Mouse (Mus musculus): Measurements from ENCODE around the gene Cyren. TPM values are rescaled to one million over a fixed set of nuclear protein-coding genes. Genes with fewer than 3 reads are reported as not detected.

Cyren gene
- polyA plus RNA-seq, 1 experiment from 2014 or later: 12.1 TPM

DNA sequence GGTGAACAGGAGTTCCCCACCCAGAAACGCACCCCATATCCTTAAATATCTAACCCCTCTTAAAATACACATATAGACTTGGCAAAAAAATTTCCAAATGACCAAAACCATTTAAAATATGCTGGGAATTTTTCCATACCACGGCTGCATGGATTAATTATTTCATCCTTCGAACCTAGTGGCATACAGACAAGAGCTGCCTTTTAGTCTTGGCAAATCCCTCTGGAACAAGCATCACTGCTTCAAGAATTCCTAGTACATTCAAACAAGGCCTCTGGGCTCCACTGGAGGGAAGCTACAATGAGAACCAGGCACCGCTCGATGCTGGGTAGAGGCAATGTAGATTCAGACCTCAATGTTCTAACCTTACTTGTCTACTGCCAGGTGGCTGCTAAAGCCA, 7.1 kb downstream of the Cyren start:
- no peak overlapping the region for H3K9ac ChIP-seq
- H3K4me1 ChIP-seq: no peaks in the 10 kb centered on the region
- H3K27me3 ChIP-seq: no peaks in the 10 kb centered on the region
- no peak overlapping the region for H3K4me3 ChIP-seq
- peaks cover 11% of the 10 kb centered on the region; the same call in 1 of the 2 replicates for H3K36me3 ChIP-seq (ENCODE audit: poor library complexity, severe bottlenecking)
- H3K9me3 ChIP-seq (replicated peaks): no peaks in the 10 kb centered on the region
- WGBS: 83% methylated on average over 5 of the region's 5 CpGs
- H3K27ac ChIP-seq: no peak overlapping the region
- H3K4me2 ChIP-seq: no peak overlapping the region
- no peak for ATAC-seq

DNA sequence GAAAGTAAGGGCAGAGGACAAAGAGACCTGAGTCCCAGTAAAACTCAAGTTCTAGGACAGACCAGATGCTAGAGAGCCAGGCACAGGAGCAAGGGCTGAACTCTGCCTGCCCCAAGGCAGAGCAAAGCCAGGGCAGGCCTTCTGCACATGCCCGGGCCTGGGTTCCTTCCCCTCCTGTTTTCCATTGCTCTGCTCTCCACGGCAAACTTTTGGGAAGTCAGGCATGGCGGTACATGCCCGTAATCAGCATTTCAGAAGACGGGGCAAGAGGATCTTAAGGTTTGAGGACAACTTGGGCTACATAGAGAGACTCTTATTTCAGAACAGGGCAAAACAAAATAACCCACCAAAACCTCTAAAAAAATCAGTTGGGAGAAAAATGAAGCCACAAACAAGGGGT, 7.7 kb downstream of the Cyren start:
- no peaks in the 10 kb centered on the region for H3K27me3 ChIP-seq
- no peaks in the 10 kb centered on the region for H3K9me3 ChIP-seq (replicated peaks)
- no peak for ATAC-seq
- no peak overlapping the region for H3K4me2 ChIP-seq
- no peak overlapping the region for H3K4me3 ChIP-seq
- H3K9ac ChIP-seq: no peak overlapping the region
- H3K36me3 ChIP-seq (ENCODE audit: poor library complexity, severe bottlenecking): peaks cover 11% of the 10 kb centered on the region; the same call in 1 of the 2 replicates
- H3K4me1 ChIP-seq: no peaks in the 10 kb centered on the region
- no peak overlapping the region for H3K27ac ChIP-seq
- WGBS: 88% methylated on average over 5 of the region's 5 CpGs

DNA sequence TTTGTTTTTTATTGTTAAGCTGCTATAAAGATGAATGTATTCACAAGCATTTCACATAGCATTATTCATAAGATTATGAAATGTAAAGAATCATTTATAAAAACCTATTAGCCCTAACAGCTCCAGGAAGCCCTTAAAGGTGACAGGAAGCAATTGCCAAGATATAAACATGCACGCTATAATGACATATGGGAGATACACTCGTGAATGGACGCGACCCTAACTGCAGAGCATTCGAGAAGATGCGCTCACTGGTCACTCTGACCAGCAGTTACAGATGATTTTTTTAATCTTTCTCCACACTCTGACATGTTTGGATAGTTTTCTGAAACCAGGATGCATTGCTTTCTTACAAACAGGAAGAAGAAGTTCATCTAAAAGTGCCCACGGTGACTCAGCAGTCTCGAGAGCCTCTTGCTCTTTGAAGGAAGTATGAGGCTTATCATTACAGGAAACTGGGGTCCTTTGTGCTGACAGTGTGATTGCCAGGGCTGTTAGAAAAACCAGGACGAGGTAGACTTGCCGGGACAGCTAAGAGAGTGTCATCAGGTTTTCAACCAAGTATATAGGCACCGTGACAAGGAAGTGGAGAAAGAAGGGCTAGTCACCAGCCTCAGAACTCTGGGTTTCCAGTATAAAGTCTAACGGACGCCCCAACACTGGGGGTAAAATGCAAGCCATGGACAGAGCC, 8.5 kb downstream of the Cyren start:
- Histone ChIP-seq H3K36me3 (ENCODE audit: poor library complexity, severe bottlenecking) (peaks cover 9% of the 10 kb centered on the region; the same call in 1 of the 2 replicates), H3K4me1 (no peaks in the 10 kb centered on the region), H3K4me2 (no peak overlapping the region), H3K9me3 (replicated peaks) (no peaks in the 10 kb centered on the region), H3K9ac (no peak overlapping the region), H3K27ac (no peak overlapping the region), H3K27me3 (no peaks in the 10 kb centered on the region), H3K4me3 (no peak overlapping the region)
- WGBS: 89% methylated on average over 13 of the region's 13 CpGs
- no peak for ATAC-seq

DNA sequence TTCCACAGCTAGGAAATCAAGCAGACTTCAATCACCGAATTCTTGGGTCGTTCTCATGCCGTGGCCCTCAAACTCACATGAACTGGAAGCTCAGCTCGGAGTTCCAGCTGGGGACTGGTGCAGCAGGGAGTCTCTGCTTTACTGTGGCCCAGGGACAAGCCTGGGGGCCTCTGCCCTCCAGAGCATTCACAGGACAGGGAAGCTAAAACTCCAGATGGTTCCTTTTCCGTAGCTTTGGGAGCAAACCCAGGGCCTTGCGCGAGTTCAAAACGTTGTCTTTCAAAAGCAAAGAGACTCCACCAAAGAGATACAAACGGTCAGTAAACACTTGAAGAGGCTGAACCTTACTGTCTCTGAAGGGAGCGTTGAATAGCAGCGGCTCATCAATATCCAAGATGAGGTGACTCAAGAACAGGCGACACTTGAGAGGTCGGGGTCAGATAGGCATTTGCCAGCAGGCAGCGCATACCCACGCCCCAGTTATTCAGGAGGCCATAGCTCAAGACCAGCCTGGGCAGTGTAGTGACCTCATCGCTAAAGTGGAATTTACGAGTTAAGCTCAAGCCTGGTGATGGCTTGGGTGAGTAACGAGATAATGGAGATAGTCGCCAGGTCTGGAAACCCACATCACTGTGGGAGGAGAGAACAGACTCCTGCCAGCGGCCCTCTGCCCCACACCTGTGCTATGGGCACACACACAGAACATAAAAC, 9.2 kb downstream of the Cyren start:
- Histone ChIP-seq H3K4me2 (no peak overlapping the region), H3K9me3 (replicated peaks) (no peaks in the 10 kb centered on the region), H3K27me3 (no peaks in the 10 kb centered on the region), H3K36me3 (ENCODE audit: poor library complexity, severe bottlenecking) (0 out of 2 replicates have a peak, but pooled peaks cover 2% of the 10 kb centered on the region), H3K9ac (no peak overlapping the region), H3K4me3 (no peak overlapping the region), H3K4me1 (no peaks in the 10 kb centered on the region), H3K27ac (no peak overlapping the region)
- ATAC-seq: no peak
- 91% methylated on average over 20 of the region's 20 CpGs for WGBS

DNA sequence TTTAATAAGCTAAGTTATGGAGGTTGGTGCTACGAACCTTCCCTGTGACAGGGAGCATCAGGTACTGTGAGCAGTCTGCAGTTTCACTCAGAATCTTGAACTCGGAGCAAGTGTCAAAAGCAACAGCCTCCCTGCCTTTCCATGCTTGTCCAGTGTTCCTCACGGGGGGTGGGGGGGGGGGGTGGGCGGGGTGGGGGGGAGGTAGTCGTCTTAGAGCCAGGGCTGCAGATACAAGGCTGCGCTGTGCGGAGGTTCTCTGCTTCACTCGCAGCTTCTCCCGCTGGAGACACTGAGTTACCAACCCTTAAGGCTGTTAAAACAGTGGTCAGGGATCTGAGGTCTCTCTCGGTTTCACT, 9.9 kb downstream of the Cyren start:
- Histone ChIP-seq H3K4me3 (no peak overlapping the region), H3K27me3 (no peaks in the 10 kb centered on the region), H3K36me3 (ENCODE audit: poor library complexity, severe bottlenecking) (no peaks in the 10 kb centered on the region), H3K4me1 (no peaks in the 10 kb centered on the region), H3K27ac (no peak overlapping the region), H3K9ac (no peak overlapping the region), H3K4me2 (no peak overlapping the region), H3K9me3 (replicated peaks) (no peaks in the 10 kb centered on the region)
- no peak for ATAC-seq
- 84% methylated on average over 8 of the region's 10 CpGs for WGBS

DNA sequence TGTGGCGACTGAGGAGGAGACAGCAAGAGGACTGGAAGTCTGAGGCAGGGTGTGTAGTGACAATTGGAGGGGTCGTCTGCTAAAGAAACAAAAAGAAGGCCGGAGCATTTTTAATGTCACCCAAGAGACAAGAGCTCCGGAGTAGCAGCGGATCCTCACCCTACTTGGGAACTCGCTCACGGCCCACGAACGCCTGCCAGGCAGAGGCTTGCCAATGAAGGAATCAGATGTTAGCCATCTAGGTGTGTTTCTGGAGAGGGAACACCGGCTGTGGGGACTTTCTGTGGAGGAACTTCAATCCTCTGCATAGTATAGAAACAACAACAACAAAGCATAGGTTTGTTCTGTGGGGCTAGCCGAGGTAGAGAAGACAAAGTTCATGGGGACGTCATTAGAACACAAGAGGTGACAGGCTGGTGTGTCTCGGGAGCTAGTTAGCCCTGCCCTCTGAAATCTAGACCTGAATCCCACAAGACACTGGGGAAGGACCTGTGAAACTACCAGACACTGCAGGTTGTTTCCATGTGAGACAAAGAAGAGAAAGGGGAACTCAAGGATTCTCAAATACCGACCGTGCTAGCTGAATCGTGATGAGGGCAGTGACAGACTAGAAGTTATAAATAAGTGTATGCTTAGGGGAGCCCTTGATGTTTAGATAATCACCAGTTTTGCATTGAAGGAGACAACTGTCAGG, 10.4 kb downstream of the Cyren start:
- no peak overlapping the region for H3K4me3 ChIP-seq
- H3K4me1 ChIP-seq: no peaks in the 10 kb centered on the region
- H3K9me3 ChIP-seq (replicated peaks): no peaks in the 10 kb centered on the region
- no peaks in the 10 kb centered on the region for H3K27me3 ChIP-seq
- WGBS: 85% methylated on average over 16 of the region's 16 CpGs
- no peak for ATAC-seq
- H3K4me2 ChIP-seq: no peak overlapping the region
- H3K9ac ChIP-seq: no peak overlapping the region
- H3K36me3 ChIP-seq (ENCODE audit: poor library complexity, severe bottlenecking): no peaks in the 10 kb centered on the region
- H3K27ac ChIP-seq: no peak overlapping the region

DNA sequence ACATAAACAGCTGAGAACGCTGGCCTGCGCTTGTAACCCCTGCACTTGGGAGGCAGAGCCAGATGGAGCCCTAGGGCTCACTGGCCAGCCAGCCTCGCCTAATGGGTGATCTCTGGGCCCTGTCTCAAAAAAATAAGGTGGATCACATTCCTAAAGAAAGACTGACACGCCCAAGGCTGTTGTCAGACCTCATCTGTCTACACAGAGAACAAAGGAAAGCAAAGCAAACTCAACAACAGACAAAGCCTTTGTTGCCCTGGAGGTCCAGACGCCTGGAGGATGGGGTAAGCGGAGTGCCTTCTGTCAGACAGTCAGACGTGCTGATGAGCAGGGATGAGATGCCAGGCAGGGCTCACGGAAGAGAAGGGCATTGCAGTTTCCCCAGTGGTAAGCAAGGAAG, 11.1 kb downstream of the Cyren start:
- Histone ChIP-seq H3K36me3 (ENCODE audit: poor library complexity, severe bottlenecking) (no peaks in the 10 kb centered on the region), H3K27me3 (no peaks in the 10 kb centered on the region), H3K9me3 (replicated peaks) (no peaks in the 10 kb centered on the region), H3K27ac (no peak overlapping the region), H3K4me2 (no peak overlapping the region), H3K4me3 (no peak overlapping the region), H3K4me1 (no peaks in the 10 kb centered on the region), H3K9ac (no peak overlapping the region)
- 48% methylated on average over 8 of the region's 8 CpGs for WGBS
- no peak for ATAC-seq

DNA sequence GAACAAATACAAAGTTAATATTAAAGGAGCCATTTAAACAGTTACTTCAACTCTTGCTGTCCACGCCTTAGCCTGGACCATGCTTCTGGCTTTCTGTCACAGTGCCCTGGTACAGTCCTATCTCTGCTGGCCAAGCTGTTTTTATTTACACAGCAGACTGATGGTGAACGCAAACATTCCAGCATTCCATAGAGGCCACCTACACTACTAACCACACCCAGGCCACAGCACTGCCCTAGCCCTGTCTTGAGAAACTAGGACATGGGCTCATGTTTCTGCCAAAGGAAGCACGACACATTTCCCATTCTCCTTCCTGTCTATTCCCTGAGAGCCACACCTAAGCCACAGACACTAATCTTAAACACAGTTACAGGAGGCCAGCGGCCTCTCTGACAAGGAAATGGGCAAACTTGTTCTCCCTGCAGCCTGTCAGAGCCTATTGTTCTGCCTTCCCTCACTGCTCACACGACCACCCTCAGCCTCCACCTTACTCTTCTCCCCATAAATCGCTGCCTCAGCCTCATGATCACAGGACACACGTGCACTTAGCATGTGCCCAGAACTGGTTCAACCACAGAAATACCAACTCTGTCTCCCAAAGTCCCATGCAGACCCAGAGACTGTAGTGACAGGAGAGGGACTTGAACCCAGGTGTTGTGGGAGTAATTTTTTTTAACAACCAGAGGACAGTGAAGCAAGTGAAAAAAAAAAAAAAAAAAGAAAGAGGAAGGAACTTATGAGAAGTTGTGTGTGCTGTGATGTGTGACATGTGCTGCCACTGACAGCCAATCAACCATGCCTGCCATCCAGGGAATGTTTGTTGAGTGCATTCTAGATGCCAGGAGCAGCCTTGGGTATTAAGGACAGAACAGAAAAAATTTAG, 11.9 kb downstream of the Cyren start:
- no peak for ATAC-seq
- Histone ChIP-seq H3K4me1 (no peaks in the 10 kb centered on the region), H3K9me3 (replicated peaks) (no peaks in the 10 kb centered on the region), H3K27ac (no peak overlapping the region), H3K27me3 (no peaks in the 10 kb centered on the region), H3K36me3 (ENCODE audit: poor library complexity, severe bottlenecking) (no peaks in the 10 kb centered on the region), H3K9ac (no peak overlapping the region), H3K4me3 (no peak overlapping the region), H3K4me2 (no peak overlapping the region)
- 74% methylated on average over 7 of the region's 7 CpGs for WGBS

DNA sequence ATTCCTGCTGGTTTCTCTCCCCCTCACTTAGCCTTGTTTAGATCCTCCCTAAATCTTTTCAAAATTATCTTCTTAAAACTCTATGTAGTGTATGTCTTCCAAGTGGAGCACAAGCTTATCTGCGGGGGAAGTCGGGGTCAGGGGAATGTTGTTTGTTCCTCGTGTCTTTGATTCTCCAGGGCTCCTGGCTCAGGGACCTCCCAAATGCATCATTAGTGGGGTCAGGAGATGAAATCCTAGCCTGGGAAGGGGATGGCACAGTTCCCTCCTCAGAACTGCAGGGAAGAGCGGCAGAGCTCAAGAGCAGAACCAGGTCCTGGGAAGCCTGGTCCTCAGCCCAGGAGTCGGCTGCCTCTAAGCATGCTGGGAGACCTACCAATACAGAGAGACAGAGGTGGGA, 12.6 kb downstream of the Cyren start:
- Histone ChIP-seq H3K4me3 (no peak overlapping the region), H3K4me2 (no peak overlapping the region), H3K4me1 (no peaks in the 10 kb centered on the region), H3K9ac (no peak overlapping the region), H3K27me3 (no peaks in the 10 kb centered on the region), H3K36me3 (ENCODE audit: poor library complexity, severe bottlenecking) (no peaks in the 10 kb centered on the region), H3K9me3 (replicated peaks) (no peaks in the 10 kb centered on the region), H3K27ac (no peak overlapping the region)
- WGBS: 84% methylated on average over 5 of the region's 5 CpGs
- ATAC-seq: no peak

DNA sequence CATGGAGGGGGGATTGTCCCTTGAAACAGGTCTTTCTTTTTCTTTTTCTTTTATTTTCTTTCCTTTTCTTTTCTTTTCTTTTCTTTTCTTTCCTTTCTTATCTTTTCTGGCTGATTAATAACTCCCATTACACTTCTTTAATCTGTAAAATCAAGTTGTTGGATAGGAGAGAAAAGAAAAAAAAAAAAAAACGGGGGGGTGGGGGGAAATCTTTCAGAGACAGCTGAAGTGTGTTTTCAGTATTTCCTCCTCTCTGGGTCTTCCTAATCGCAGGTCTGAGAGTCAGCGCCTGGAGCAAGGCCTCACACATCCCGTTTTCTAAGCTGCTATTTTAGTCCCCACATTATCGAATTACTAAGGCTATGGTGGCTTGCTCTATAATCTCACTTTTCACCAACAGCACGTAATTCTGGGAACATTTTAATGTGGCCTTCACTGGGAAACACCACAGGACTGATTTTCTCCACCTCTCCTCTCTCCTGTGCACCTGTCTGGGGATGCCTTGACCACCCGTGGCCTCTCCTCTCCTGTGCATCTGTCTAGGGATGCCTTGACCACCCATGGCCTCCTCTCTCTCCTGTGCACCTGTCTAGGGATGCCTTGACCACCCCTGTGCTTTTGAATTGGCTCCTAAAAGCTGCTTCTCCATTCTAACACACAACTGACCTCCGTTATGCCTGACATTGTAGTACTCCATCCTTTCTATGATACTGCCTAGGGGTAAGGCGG, 13.9 kb downstream of the Cyren start:
- Histone ChIP-seq H3K36me3 (ENCODE audit: poor library complexity, severe bottlenecking) (no peaks in the 10 kb centered on the region), H3K27me3 (no peaks in the 10 kb centered on the region), H3K4me1 (no peaks in the 10 kb centered on the region), H3K9ac (no peak overlapping the region), H3K9me3 (replicated peaks) (no peaks in the 10 kb centered on the region), H3K4me3 (no peak overlapping the region), H3K4me2 (no peak overlapping the region), H3K27ac (no peak overlapping the region)
- ATAC-seq: no peak
- 71% methylated on average over 9 of the region's 9 CpGs for WGBS

DNA sequence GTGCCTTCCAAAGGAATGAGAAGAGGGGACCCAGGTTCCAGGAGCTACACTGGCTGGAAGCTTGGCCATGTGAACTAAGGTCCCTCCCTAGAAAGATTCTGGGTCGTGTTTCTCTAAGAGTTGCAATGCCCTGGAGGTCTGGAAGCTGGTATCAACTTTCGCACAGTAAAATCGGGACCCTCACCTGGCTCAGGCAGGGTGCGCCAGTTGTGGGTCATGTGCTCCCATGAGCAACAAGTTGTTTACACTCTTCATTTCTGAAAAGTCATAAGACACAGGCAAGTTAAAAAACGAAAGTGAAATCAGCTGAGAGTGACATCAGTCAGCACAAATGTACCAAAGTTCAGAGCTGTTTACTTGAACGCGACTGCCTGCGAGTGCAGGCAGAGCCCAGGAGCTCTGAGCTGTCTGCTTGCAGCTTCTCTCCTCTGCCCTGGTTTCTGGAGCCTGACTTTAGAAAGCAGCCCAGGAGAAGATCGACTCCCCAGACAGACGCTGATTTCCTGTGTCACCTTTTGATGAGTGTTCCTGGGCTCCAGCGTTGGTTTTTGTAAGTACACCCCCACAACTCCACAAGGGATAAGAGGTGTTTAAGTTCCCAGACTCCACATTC, 15.0 kb downstream of the Cyren start, which contains the start of gene Tmem140:
TSS of gene Tmem140 (plus strand) at position 356 of the 613 bp plus-strand sequence.
- Histone ChIP-seq H3K9ac (no peak within 1 kb of the TSS), H3K4me2 (no peak within 1 kb of the TSS), H3K9me3 (replicated peaks) (no peaks in the 10 kb centered on the region), H3K36me3 (ENCODE audit: poor library complexity, severe bottlenecking) (no peaks in the 10 kb centered on the region), H3K4me1 (no peaks in the 10 kb centered on the region), H3K27me3 (no peaks in the 10 kb centered on the region), H3K4me3 (no peak within 1 kb of the TSS), H3K27ac (no peak within 1 kb of the TSS)
- ATAC-seq: no peak
- 74% methylated on average over 11 of the region's 11 CpGs for WGBS

Measured in forebrain, embryonic 13.5 days (tissue).